In the genomic region with DNA sequence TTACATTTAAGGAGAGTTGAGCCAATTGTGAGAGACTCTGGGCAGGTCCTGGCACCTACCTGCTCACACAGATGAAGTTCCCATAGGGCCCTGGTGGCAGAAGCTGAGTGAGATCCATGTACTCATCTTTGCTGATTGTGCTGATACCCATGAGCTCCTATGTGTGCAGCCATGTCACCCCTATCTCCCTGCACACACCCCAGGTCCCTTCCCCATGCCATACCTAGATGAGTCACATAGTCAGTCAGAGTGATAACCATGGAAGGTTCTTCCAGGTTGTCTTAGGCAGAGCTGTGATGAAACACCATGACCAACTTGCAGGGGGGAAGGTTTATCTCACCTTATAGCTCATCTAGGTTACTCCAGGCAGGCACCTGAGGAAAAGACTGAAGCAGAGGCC, we compare ENCODE assay signal across 20 mouse cellular contexts.
DNase-seq lines count a peak whose midpoint lies in the region; ATAC-seq and TF ChIP-seq lines count a peak whose summit lies in the region.
"Had no signal": no experiment of that assay in that cellular context is flagged by ENCODE, and none has a peak within 500 bp of the region (broad histone marks: within the 10 kb centered on the region; RNA-seq: fewer than 3 reads in every experiment).

No protein-coding gene starts in this region.

- peak; percentile 20 to 40 for DNase-seq in spleen, postnatal 10 days (ENCODE audit: low spot score in 2 of 2)
- no peak for DNase-seq in spleen, adult 12 weeks (ENCODE audit: low spot score)
- no peak for DNase-seq in liver, postnatal 0 days
- no peak for DNase-seq in cerebellum, postnatal 10 days
- no peak for DNase-seq in thymus, postnatal 10 days (ENCODE audit: low spot score in 2 of 2)
- DNase-seq: adrenal gland, postnatal 25 days; cerebellum, adult 9-11 months; kidney, postnatal 4 days; lung, postnatal 10 days; retina, postnatal 1 day; thymus, adult 2 months had no signal

- no peak for TF ChIP-seq CTCF in intestine, postnatal 0 days (IDR thresholded peaks at IDR 0.05; ENCODE audit: low read depth)
- no peak for TF ChIP-seq CTCF in liver, postnatal 0 days (IDR thresholded peaks at IDR 0.05; ENCODE audit: low read depth)

- H3K36me3 ChIP-seq in intestine, embryonic 15.5 days: no peaks in the 10 kb centered on the region
- no peaks in the 10 kb centered on the region for H3K36me3 ChIP-seq in intestine, postnatal 0 days (ENCODE audit: control insufficient read depth, insufficient read depth)
- no peaks in the 10 kb centered on the region for H3K36me3 ChIP-seq in intestine, embryonic 16.5 days (ENCODE audit: control insufficient read depth, insufficient read depth, low read length)
- no peaks in the 10 kb centered on the region for H3K36me3 ChIP-seq in liver, postnatal 0 days (replicated peaks; ENCODE audit: insufficient read depth, low read length)
- H3K36me3 ChIP-seq: heart, embryonic 15.5 days; limb, embryonic 15.5 days had no signal

- no peak overlapping the region for H3K4me3 ChIP-seq in intestine, embryonic 15.5 days (replicated peaks)
- H3K4me3 ChIP-seq in intestine, postnatal 0 days (ENCODE audit: low read depth, low read length): no peak overlapping the region
- H3K4me3 ChIP-seq in intestine, embryonic 16.5 days (ENCODE audit: low read length): no peak overlapping the region
- no peak overlapping the region for H3K4me3 ChIP-seq in liver, postnatal 0 days (ENCODE audit: low read depth, low read length)
- H3K4me3 ChIP-seq: heart, embryonic 15.5 days; limb, embryonic 15.5 days; megakaryocyte, embryonic 14.5 days had no signal

- H3K4me1 ChIP-seq in intestine, embryonic 15.5 days (replicated peaks): peaks cover 12% of the 10 kb centered on the region
- 0 out of 2 replicates have a peak, but pooled peaks cover 4% of the 10 kb centered on the region for H3K4me1 ChIP-seq in intestine, postnatal 0 days (replicated peaks; ENCODE audit: control insufficient read depth, insufficient read depth, low read length)
- H3K4me1 ChIP-seq in intestine, embryonic 16.5 days (ENCODE audit: control insufficient read depth, insufficient read depth, low read length): peaks cover 25% of the 10 kb centered on the region
- peaks cover 37% of the 10 kb centered on the region for H3K4me1 ChIP-seq in liver, postnatal 0 days (ENCODE audit: insufficient read depth)
- H3K4me1 ChIP-seq: limb, embryonic 15.5 days had no signal

- no peaks in the 10 kb centered on the region for H3K9me3 ChIP-seq in intestine, embryonic 15.5 days
- no peaks in the 10 kb centered on the region for H3K9me3 ChIP-seq in intestine, postnatal 0 days (ENCODE audit: control insufficient read depth)
- no peaks in the 10 kb centered on the region for H3K9me3 ChIP-seq in intestine, embryonic 16.5 days (ENCODE audit: control insufficient read depth, low read length)
- no peaks in the 10 kb centered on the region for H3K9me3 ChIP-seq in liver, postnatal 0 days (ENCODE audit: low read length)
- H3K9me3 ChIP-seq: heart, embryonic 15.5 days; limb, embryonic 15.5 days had no signal

- peak; percentile 55 for ATAC-seq in intestine, embryonic 15.5 days
- no peak for ATAC-seq in intestine, postnatal 0 days
- ATAC-seq in intestine, embryonic 16.5 days: peak; percentile 60
- peak; percentile 28; the same call in 1 of the 2 replicates for ATAC-seq in liver, postnatal 0 days
- ATAC-seq: activated CD4-positive, CD25-positive, alpha-beta regulatory T cell, adult 4 months; forebrain, embryonic 14.5 days; Patski had no signal

- no peak for TF ChIP-seq EP300 in liver, postnatal 0 days (IDR thresholded peaks at IDR 0.05; ENCODE audit: low read depth)

- no peak overlapping the region for H3K27ac ChIP-seq in intestine, embryonic 15.5 days
- no peak overlapping the region for H3K27ac ChIP-seq in intestine, postnatal 0 days (ENCODE audit: low read depth, low read length)
- H3K27ac ChIP-seq in intestine, embryonic 16.5 days (ENCODE audit: low read length): no peak overlapping the region
- peak overlapping the region; percentile 67 for H3K27ac ChIP-seq in liver, postnatal 0 days (ENCODE audit: low read depth)
- H3K27ac ChIP-seq: heart, embryonic 15.5 days; limb, embryonic 15.5 days had no signal

- no peak overlapping the region for H3K9ac ChIP-seq in intestine, embryonic 15.5 days
- no peak overlapping the region for H3K9ac ChIP-seq in intestine, postnatal 0 days (ENCODE audit: low read depth, low read length)
- no peak overlapping the region for H3K9ac ChIP-seq in intestine, embryonic 16.5 days (ENCODE audit: low read depth, low read length)
- H3K9ac ChIP-seq in liver, postnatal 0 days (replicated peaks): no peak overlapping the region; the same call in 1 of the 2 replicates
- H3K9ac ChIP-seq: heart, embryonic 15.5 days; limb, embryonic 15.5 days had no signal

- H3K27me3 ChIP-seq in intestine, embryonic 15.5 days (replicated peaks): no peaks in the 10 kb centered on the region
- H3K27me3 ChIP-seq in intestine, postnatal 0 days (replicated peaks; ENCODE audit: control insufficient read depth, insufficient read depth, low read length): no peaks in the 10 kb centered on the region
- no peaks in the 10 kb centered on the region for H3K27me3 ChIP-seq in intestine, embryonic 16.5 days (replicated peaks; ENCODE audit: control insufficient read depth, insufficient read depth, low read length)
- no peaks in the 10 kb centered on the region for H3K27me3 ChIP-seq in liver, postnatal 0 days (ENCODE audit: insufficient read depth, low read length)
- H3K27me3 ChIP-seq: heart, embryonic 15.5 days; limb, embryonic 15.5 days; Patski had no signal

- peak overlapping the region; percentile 9; the same call in 1 of the 2 replicates for H3K4me2 ChIP-seq in intestine, embryonic 15.5 days (replicated peaks)
- no peak overlapping the region for H3K4me2 ChIP-seq in intestine, postnatal 0 days (replicated peaks; ENCODE audit: low read depth)
- no peak overlapping the region for H3K4me2 ChIP-seq in intestine, embryonic 16.5 days (ENCODE audit: low read depth, low read length)
- H3K4me2 ChIP-seq in liver, postnatal 0 days (ENCODE audit: low read depth, low read length): peak overlapping the region; percentile 26; the same call in 1 of the 2 replicates
- H3K4me2 ChIP-seq: heart, embryonic 15.5 days; limb, embryonic 15.5 days had no signal

Comparison
In these comparisons a context has a peak if more than half of its experiments do, and no peak if none do; other contexts are left out.
1. H3K4me2 ChIP-seq: peak in intestine, embryonic 15.5 days (single experiment) and liver, postnatal 0 days (single experiment); none in intestine, postnatal 0 days (single experiment) and intestine, embryonic 16.5 days (single experiment).
2. DNase-seq: peak in spleen, postnatal 10 days (2 of 2); none in spleen, adult 12 weeks (single experiment), liver, postnatal 0 days (single experiment), cerebellum, postnatal 10 days (0 of 2) and thymus, postnatal 10 days (0 of 2).